Mouse (Mus musculus) G1E (cell line): ENCODE measurements around the gene Tlcd1.

Experiments
- CTCF ChIP-seq: IDR thresholded peaks from 2 replicates; pipeline ENCODE4 v1.5.1; 2012; ENCODE audit warnings: low read depth, low read length, inconsistent platforms, mixed read lengths
- GATA1 ChIP-seq: IDR thresholded peaks from 2 replicates; pipeline ENCODE4 v1.6.1; 2012; ENCODE audit warnings: borderline replicate concordance, low read length, inconsistent platforms, mixed read lengths
- GATA2 ChIP-seq: IDR thresholded peaks from 2 replicates; pipeline ENCODE4 v1.6.1; 2012; ENCODE audit warnings: low read depth, low read length, inconsistent platforms, borderline replicate concordance
- TAL1 ChIP-seq: conservative IDR thresholded peaks from 2 replicates; pipeline ENCODE4 v1.6.1; 2012; ENCODE audit warnings: low read depth, low read length, inconsistent platforms, mixed read lengths

DNA sequence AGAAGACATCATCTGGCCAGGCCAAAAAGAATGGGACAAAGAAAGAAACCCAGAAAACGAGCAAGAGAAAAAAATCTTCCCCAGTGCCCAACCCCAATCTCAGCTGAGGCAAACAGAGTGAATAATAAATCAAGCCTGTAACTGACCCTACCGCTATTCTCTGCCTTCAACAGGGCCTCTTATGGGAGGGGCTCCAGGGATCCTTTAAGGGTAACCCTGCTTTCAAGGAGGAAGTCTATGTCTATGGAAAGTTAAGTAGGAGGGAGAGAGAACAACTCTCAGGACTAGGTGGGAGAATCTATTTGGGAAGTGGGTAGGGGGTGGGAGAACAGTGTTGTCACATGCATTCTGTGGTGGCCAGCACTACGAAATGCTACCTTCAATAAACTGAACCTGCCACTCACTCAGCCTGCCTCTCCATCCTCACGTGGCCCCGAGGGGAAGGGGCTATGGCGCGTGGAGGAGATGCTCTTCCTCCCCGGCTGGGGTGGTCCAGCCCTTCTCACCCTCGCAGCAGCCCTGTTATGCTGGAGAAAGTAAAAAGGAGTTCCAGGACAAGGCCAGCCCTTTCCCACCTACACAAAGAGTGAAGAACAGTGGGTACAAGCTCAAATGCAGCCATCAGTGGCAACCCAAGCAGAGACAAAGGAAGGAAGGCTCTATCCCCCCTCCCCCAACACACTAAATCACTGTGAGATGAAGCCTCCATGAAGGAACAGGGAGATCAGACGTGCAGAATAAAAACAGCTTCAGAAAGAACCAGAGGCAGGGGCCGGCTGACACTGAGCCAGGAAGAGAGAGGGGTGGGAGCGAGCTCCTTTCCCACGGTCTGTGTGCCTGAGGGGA, 29.1 kb downstream of the Tlcd1 start:
- no peak for TF ChIP-seq GATA1
- TF ChIP-seq CTCF, result no peak
- no peak for TF ChIP-seq GATA2
- TF ChIP-seq TAL1, result no peak
